Mouse (Mus musculus): ENCODE data around the gene Mrpl45. TPM values are rescaled to one million over a fixed set of nuclear protein-coding genes. Genes with fewer than 3 reads are reported as not detected.
"Not testable (repeated sequence)": the region's sequence is repeated elsewhere in the genome, so short reads cannot be mapped to it uniquely, and the experiment has no call there.

Gene Mrpl45
- polyA plus RNA-seq, 1 experiment from 2014 or later: 38.5 TPM

GRCm38 (mm10) chr11:97308806-97309450, 6.6 kb upstream of the Mrpl45 start:
- WGBS: 37% methylated on average over 3 of the region's 3 CpGs
- Histone ChIP-seq H3K4me3 (replicated peaks; ENCODE audit: low read length) (peak overlapping the region; percentile 50), H3K4me1 (ENCODE audit: control insufficient read depth, insufficient read depth, low read length) (peaks cover 20% of the 10 kb centered on the region), H3K9ac (ENCODE audit: low read length) (peak overlapping the region; percentile 73), H3K36me3 (ENCODE audit: control insufficient read depth, insufficient read depth, low read length) (no peaks in the 10 kb centered on the region), H3K27ac (ENCODE audit: low read length) (peak overlapping the region; percentile 95), H3K9me3 (replicated peaks; ENCODE audit: control insufficient read depth, low read length) (no peaks in the 10 kb centered on the region), H3K27me3 (ENCODE audit: control insufficient read depth, insufficient read depth, low read length) (no peaks in the 10 kb centered on the region), H3K4me2 (ENCODE audit: low read depth, low read length) (peak overlapping the region; percentile 88)
- ATAC-seq (ENCODE audit: insufficient read depth, low FRiP score): no peak

DNA sequence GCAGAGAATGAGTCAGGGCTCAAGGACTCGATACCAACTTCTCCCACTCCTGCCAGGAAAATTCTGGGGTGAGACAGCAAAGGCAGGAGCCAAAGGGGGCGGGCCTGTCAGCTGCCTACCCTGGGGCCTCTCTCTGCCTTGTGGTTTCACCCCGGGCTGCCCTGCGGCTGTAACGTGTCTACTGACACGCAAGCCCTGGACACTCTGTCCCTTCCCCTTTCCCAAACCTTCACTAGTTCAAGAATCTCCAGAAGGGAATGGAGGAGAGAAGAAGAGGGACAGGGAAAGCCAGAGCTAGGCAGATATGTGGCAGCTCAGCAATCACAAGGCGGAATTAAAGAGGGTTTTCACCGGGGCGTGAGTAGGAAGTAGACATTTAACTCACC, 6.1 kb upstream of the Mrpl45 start:
- WGBS: 2% methylated on average over 9 of the region's 9 CpGs
- Histone ChIP-seq H3K27ac (ENCODE audit: low read length) (peak overlapping the region; percentile 95), H3K4me1 (ENCODE audit: control insufficient read depth, insufficient read depth, low read length) (peaks cover 20% of the 10 kb centered on the region), H3K36me3 (ENCODE audit: control insufficient read depth, insufficient read depth, low read length) (no peaks in the 10 kb centered on the region), H3K4me2 (ENCODE audit: low read depth, low read length) (peak overlapping the region; percentile 88), H3K27me3 (ENCODE audit: control insufficient read depth, insufficient read depth, low read length) (no peaks in the 10 kb centered on the region), H3K4me3 (replicated peaks; ENCODE audit: low read length) (peak overlapping the region; percentile 50), H3K9me3 (replicated peaks; ENCODE audit: control insufficient read depth, low read length) (no peaks in the 10 kb centered on the region), H3K9ac (ENCODE audit: low read length) (peak overlapping the region; percentile 73)
- peak; percentile 89 for ATAC-seq (ENCODE audit: insufficient read depth, low FRiP score)

DNA sequence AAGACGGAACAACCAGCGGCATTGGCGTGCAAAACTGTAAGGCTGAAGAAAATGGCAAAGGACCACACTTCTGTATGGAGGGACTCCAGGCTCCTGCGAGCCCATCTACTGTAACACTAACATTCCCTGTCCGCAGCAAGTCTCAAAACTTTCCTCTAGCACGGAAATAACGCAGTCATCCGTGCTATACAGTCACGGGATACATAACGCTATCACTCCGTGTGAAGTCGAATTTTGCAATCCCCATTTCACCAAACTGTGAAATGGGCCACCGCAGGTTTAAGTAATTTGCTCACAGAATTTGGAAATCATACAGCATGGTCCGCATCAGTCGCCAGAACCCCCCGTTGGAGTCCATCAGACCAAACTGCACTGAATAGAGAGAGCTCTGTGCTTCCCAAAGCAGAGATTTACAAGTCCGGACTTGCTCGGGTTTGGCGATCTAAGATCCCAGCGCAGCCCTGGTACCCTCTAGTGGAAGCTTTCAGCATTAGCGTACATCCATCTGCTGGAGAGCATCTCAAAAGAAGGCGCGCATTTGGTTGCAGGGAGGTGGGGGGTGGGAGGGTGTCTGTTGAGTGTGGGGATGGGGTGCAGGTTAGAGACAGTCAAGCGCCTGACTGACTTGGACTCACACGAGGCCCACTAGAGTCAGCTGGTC, 5.5 kb upstream of the Mrpl45 start:
- under 1% methylated on average over 25 of the region's 25 CpGs for WGBS
- Histone ChIP-seq H3K27ac (ENCODE audit: low read length) (peak overlapping the region; percentile 95), H3K4me2 (ENCODE audit: low read depth, low read length) (peak overlapping the region; percentile 88), H3K9ac (ENCODE audit: low read length) (peak overlapping the region; percentile 73), H3K4me1 (ENCODE audit: control insufficient read depth, insufficient read depth, low read length) (peaks cover 18% of the 10 kb centered on the region), H3K4me3 (replicated peaks; ENCODE audit: low read length) (peak overlapping the region; percentile 50), H3K27me3 (ENCODE audit: control insufficient read depth, insufficient read depth, low read length) (no peaks in the 10 kb centered on the region), H3K36me3 (ENCODE audit: control insufficient read depth, insufficient read depth, low read length) (no peaks in the 10 kb centered on the region), H3K9me3 (replicated peaks; ENCODE audit: control insufficient read depth, low read length) (no peaks in the 10 kb centered on the region)
- ATAC-seq (ENCODE audit: insufficient read depth, low FRiP score): peak; percentile 76

DNA sequence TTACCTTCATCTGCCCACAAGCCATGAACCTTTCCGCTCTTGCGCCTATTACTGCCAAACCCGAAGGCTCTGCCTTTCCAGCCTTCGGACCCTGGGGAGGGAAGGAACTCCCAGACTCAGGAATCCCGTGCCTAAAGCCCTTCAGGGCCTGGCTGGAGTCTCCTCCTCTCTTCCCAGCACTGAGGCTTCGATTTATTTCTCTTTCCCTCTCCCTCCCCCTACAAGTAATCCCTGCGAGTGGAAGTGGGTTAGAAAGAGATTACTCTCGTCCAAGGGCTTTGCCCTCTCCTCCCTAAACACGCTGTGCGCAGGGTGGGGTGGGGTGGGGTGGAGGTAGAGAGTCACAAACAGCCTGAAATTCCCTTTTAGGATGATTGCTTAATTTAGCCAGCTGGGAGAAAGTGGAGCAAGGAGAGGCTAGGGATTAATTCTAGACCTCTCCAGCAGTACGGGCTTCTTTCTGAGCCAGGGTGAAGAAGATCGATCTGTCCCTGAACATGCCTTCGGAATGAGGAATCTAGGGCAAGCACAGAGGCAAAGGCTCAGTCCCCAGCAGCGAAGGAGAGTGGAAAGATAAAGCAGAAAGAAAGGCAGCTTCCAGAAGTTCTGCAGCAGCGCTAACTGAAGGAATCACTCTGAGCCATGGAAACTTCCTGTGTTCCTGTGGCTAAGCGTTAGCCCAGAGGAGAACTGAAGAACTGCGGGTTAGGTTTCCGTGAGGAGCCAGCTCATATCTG, 4.5 kb upstream of the Mrpl45 start:
- Histone ChIP-seq H3K9me3 (replicated peaks; ENCODE audit: control insufficient read depth, low read length) (no peaks in the 10 kb centered on the region), H3K36me3 (ENCODE audit: control insufficient read depth, insufficient read depth, low read length) (no peaks in the 10 kb centered on the region), H3K27me3 (ENCODE audit: control insufficient read depth, insufficient read depth, low read length) (no peaks in the 10 kb centered on the region), H3K27ac (ENCODE audit: low read length) (peak overlapping the region; percentile 95), H3K4me2 (ENCODE audit: low read depth, low read length) (peak overlapping the region; percentile 88), H3K4me1 (ENCODE audit: control insufficient read depth, insufficient read depth, low read length) (peaks cover 18% of the 10 kb centered on the region), H3K4me3 (replicated peaks; ENCODE audit: low read length) (peak overlapping the region; percentile 50), H3K9ac (ENCODE audit: low read length) (peak overlapping the region; percentile 73)
- ATAC-seq (ENCODE audit: insufficient read depth, low FRiP score): peak; percentile 16; the same call in 1 of the 2 replicates
- WGBS: 5% methylated on average over 18 of the region's 18 CpGs

- H3K4me3 ChIP-seq (replicated peaks; ENCODE audit: low read length); H3K9ac ChIP-seq (ENCODE audit: low read length); H3K27ac ChIP-seq (ENCODE audit: low read length); H3K27me3 ChIP-seq (ENCODE audit: control insufficient read depth, insufficient read depth, low read length); H3K9me3 ChIP-seq (replicated peaks; ENCODE audit: control insufficient read depth, low read length); ATAC-seq (ENCODE audit: insufficient read depth, low FRiP score); H3K36me3 ChIP-seq (ENCODE audit: control insufficient read depth, insufficient read depth, low read length); H3K4me2 ChIP-seq (ENCODE audit: low read depth, low read length): not testable (repeated sequence)
- peaks cover 18% of the 10 kb centered on the region for H3K4me1 ChIP-seq (ENCODE audit: control insufficient read depth, insufficient read depth, low read length)
- 77% methylated on average over 1 of the region's 1 CpGs for WGBS
These were observed 2.6 kb upstream of the Mrpl45 start for GRCm38 (mm10) chr11:97312871-97313270.

- whole genome bisulfite sequencing: 97% methylated on average over 3 of the region's 3 CpGs
- ATAC-seq (ENCODE audit: insufficient read depth, low FRiP score): no peak
These were observed 1.4 kb upstream of the Mrpl45 start for GRCm38 (mm10) chr11:97314110-97314509.

DNA sequence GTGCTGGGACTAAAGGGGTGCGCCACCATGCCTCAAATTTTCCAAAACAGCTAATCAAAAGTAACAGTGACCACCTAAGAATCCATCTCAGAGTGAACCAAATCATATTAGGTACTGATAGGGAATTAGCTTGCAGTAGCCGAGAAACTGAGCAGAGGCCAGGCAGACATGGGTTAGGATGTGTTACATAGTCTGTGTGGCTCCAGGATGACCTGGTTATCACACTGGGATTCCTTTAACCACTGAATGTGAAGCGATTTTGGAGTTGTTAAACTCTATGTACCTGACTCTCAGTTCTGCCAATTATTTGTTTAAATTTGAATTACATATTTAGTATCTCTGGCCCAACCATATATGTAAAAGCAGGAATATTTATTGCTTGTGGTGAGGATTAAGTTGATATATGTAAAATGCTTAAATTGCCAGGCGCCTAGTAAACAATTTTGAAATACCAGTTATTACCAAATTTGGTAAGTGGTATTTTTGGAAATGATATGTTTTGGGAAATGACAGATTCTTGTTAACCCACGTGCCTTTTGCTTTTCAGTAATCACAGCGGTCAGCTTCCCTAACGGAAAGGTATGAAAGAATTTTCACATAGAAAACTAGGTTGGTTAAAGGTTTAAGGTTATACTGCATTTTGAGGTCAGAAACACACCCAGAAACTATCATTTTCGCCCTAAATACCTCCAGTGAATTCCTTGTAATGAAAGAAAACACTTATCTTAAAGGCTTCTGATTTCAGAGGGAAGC, 589 bp upstream of the Mrpl45 start:
- ATAC-seq (ENCODE audit: insufficient read depth, low FRiP score): no peak
- WGBS: 38% methylated on average over 8 of the region's 8 CpGs
- H3K9ac ChIP-seq (ENCODE audit: low read length): no peak overlapping the region

More at GRCm38 (mm10) chr11:97314110-97314509, 1.4 kb upstream of the Mrpl45 start:
- Histone ChIP-seq H3K4me2 (ENCODE audit: low read depth, low read length) (no peak overlapping the region), H3K4me3 (replicated peaks; ENCODE audit: low read length) (no peak overlapping the region), H3K9ac (ENCODE audit: low read length) (no peak overlapping the region), H3K27ac (ENCODE audit: low read length) (no peak overlapping the region), H3K36me3 (ENCODE audit: control insufficient read depth, insufficient read depth, low read length) (no peaks in the 10 kb centered on the region), H3K4me1 (ENCODE audit: control insufficient read depth, insufficient read depth, low read length) (peaks cover 14% of the 10 kb centered on the region), H3K9me3 (replicated peaks; ENCODE audit: control insufficient read depth, low read length) (no peaks in the 10 kb centered on the region), H3K27me3 (ENCODE audit: control insufficient read depth, insufficient read depth, low read length) (no peaks in the 10 kb centered on the region)

DNA sequence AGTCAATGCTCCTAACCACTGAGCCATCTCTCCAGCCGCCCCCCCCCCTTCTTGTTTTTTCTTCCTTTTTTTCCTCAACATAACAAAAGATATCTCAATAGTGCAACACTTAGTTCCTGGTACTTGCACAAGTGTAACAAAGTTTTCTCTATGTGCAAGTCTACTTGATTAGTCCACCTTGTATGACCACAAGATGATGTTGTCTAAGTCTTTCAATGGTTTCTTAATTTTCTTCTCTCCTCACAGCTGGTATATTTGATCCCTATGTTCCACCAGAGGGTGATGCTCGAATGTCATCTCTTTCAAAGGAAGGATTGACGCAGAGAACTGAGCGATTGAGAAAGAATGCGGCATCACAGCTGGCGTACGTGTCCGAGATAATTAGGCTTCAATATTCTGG, 5.7 kb downstream of the Mrpl45 start:
- Histone ChIP-seq H3K27me3 (ENCODE audit: control insufficient read depth, insufficient read depth, low read length) (no peaks in the 10 kb centered on the region), H3K27ac (ENCODE audit: low read length) (no peak overlapping the region), H3K9ac (ENCODE audit: low read length) (no peak overlapping the region), H3K4me1 (ENCODE audit: control insufficient read depth, insufficient read depth, low read length) (no peaks in the 10 kb centered on the region; the same call in 1 of the 2 replicates), H3K36me3 (ENCODE audit: control insufficient read depth, insufficient read depth, low read length) (peaks cover 13% of the 10 kb centered on the region), H3K4me3 (replicated peaks; ENCODE audit: low read length) (no peak overlapping the region), H3K4me2 (ENCODE audit: low read depth, low read length) (no peak overlapping the region), H3K9me3 (replicated peaks; ENCODE audit: control insufficient read depth, low read length) (no peaks in the 10 kb centered on the region)
- 94% methylated on average over 8 of the region's 8 CpGs for WGBS
- no peak for ATAC-seq (ENCODE audit: insufficient read depth, low FRiP score)

More for the DNA sequence above, 589 bp upstream of the Mrpl45 start:
- H3K4me3 ChIP-seq (replicated peaks; ENCODE audit: low read length): peak overlapping the region; percentile 65
- H3K36me3 ChIP-seq (ENCODE audit: control insufficient read depth, insufficient read depth, low read length): no peaks in the 10 kb centered on the region
- H3K4me1 ChIP-seq (ENCODE audit: control insufficient read depth, insufficient read depth, low read length): peaks cover 8% of the 10 kb centered on the region
- no peaks in the 10 kb centered on the region for H3K9me3 ChIP-seq (replicated peaks; ENCODE audit: control insufficient read depth, low read length)
- no peaks in the 10 kb centered on the region for H3K27me3 ChIP-seq (ENCODE audit: control insufficient read depth, insufficient read depth, low read length)
- peak overlapping the region; percentile 76 for H3K27ac ChIP-seq (ENCODE audit: low read length)
- peak overlapping the region; percentile 55 for H3K4me2 ChIP-seq (ENCODE audit: low read depth, low read length)
